Mouse (Mus musculus) brain, embryonic 18.5 days (tissue): ENCODE results near the gene Itpkb.

Experiments
- DNase-seq: peaks from one replicate; pipeline ENCODE4 v3.0.0-alpha.2; 2012; ENCODE audit warnings: low read depth, low spot score

Gene Itpkb

GRCm38 (mm10) chr1:180343434-180344210, 13.3 kb downstream of the Itpkb start:
- DNase-seq = no peak

DNA sequence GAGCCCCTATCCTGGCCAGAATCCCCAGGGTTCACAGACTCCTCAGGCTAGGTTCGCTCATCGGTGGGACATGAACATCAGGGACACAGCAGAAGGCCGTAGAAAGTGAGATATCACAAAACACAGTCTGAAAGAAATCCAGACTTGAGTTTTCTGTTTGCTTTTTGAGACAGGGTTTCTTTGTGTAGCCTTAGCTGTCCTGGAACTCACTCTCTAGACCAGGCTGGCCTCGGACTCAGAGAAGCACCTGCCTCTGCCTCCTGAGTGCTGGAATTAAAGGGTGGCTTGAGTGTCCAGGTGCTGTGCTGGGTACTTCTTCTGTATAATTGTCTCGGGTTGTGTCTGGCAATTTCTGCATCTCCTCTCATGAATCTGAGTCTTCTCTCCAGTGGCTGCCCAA, 14.8 kb downstream of the Itpkb start:
- no peak for DNase-seq

DNA sequence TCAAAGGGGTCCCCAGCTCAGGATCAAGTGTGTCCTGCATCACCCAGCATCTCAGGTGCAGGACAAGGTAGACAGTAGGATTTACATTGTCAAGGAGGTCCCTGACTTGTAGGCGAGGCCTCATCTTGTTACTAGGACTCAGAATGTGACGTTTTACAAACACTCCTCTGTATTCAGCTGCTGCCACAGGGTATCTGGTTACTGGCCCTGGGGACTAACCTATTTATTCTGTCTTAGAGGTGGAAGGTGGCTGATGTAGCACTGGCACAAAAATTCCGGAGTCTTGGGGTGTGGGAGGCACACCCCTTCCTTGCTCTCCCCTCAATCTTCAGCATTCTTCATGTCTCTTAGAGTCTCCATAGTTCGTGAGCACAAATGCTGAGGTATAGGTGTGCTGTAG, 16.8 kb downstream of the Itpkb start:
- DNase-seq = no peak

- no peak for DNase-seq
Measured at GRCm38 (mm10) chr1:180347907-180348306, 17.6 kb downstream of the Itpkb start.

DNA sequence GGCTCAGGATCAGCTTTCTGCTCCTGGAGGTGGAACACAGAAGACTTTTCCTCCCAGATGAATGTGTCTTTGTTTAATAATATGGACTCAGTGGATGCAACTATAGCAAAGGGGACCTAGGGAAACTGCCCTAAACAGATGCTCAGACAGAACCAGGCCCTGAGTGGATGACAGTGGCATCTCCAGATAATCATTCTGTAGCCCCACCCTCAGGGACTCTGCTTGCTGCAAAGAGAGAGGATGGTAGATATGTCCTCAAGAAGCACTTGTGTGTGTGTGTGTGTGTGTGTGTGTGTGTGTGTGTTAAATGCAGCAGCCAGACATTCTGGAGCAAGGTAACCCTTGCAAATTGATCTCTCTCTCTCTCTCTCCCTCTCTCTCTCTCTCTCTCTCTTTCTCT, 18.8 kb downstream of the Itpkb start:
- DNase-seq = no peak

DNA sequence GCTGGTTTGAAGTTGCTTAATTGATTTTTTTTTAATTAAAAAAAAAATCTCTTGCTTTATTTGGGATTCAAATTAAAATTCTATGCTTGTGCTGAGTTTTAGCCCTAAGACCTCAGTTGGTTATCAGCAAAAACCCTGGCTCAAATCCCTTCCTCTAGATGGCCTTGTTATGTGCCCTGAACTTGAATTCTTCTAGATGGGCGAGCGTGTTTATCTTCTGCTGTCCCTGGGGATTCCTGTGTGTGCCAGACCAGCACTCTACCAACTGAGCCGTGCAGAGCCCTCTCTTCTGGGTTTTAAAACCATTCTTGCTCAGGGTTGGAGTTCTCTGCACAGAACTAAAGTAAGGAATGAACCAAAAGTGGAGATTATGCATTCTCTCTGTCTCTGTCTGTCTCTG, 22.0 kb downstream of the Itpkb start:
- DNase-seq = no peak

GRCm38 (mm10) chr1:180354129-180354528, 23.8 kb downstream of the Itpkb start:
- DNase-seq = no peak

- DNase-seq = no peak
Measured at GRCm38 (mm10) chr1:180354976-180355730, 24.9 kb downstream of the Itpkb start.

DNA sequence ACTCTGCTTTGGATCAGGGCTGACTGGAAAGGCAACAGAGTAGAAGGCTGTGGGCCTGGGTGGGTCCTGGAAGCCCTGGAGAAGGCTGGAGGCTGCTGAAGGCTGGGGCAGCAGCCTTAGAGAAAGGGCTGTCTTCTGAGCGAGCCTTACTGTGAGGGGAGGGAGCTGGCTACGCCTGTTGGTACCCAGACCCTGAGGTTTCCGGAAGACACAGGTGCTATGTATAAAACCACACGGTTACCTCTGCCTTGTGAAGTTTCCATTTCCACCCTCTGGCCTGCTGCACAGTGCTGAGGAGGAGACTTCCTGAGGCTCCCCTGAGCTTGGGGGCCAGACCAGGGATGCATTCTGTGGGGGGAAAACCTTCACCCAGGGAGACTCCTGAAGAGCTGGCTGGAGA, 25.9 kb downstream of the Itpkb start:
- no peak for DNase-seq

- DNase-seq = no peak
Measured at GRCm38 (mm10) chr1:180356857-180357256, 26.6 kb downstream of the Itpkb start.

- no peak for DNase-seq
Measured at GRCm38 (mm10) chr1:180357893-180358331, 27.6 kb downstream of the Itpkb start.

GRCm38 (mm10) chr1:180358466-180358865, 28.2 kb downstream of the Itpkb start:
- no peak for DNase-seq

DNA sequence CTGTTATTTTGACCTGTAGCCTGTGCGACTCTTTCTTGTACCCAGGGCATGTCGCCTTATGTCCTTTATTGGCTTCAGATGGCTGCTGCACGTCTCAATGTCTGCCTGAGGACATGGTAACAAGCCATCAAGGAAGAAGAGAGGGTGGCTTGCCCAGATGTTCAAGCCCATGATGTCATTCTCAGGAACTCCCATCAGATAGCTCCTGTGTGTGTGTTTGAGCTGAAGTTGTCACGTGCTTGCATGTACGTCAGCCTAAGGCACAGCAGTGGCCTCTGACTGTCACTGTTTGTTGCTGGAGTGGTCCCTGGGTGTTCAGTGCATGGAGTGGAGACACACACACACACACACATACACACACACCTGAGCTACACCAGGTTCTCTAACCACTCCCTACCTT, 29.0 kb downstream of the Itpkb start:
- DNase-seq = no peak

DNA sequence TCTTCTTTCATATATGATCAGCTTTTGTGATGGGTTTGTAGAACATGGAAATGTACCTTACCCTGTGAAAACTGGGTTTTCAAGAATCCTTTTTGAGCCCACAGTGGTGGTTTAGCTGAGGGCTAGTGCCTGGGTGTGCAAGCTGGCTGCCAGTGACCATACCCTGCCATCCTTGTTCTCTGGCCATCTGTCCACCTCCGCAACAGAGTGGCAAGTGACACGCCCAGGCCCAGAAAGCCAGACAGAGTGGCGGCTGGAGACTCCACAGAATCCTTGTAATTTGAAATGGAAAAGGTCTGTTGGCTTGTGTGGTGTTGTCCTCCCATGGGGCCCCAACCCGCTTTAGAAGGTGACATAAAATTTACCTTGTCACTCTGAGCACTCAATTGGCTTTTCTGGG, 31.9 kb downstream of the Itpkb start:
- DNase-seq = no peak

GRCm38 (mm10) chr1:180362844-180363243, 32.6 kb downstream of the Itpkb start:
- no peak for DNase-seq

DNA sequence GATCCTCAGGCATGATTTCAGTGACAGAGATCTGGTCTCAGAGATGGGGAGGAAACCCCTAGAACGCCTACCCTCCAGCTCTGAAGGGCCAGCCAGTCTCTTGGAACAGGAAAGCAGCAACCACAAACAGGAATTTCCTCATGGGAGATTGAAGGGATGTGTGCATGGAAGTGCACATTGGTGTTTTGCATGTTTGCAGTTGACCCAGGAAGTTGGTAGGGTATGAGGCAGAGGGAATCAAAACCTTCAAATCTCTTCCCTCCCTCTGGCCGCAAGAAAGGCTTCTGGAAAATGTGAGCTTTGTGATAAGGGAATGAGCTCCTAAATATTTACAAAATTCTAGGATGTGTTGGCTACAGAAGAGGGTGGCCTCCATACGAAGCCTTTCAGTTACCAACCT, 33.0 kb downstream of the Itpkb start:
- DNase-seq = no peak

DNA sequence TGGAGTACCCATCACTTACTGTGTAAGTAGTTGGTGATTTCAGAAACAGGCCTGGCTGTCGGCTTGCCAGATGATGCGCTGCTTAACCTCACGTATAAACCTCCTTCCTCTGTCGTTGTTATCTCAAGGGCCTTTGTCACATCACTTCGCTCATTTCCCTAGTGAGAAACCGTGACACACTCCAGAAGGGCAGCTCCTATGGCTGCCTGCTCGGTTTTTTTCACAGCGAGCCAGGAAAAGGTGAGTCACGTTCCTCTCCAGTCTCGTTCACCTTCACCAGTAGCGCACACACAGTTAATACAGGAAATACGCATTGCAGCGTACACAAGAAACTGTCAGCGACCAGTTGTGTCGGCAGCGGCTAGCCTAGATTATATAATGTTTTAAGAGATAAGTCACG, 33.7 kb downstream of the Itpkb start:
- no peak for DNase-seq

DNA sequence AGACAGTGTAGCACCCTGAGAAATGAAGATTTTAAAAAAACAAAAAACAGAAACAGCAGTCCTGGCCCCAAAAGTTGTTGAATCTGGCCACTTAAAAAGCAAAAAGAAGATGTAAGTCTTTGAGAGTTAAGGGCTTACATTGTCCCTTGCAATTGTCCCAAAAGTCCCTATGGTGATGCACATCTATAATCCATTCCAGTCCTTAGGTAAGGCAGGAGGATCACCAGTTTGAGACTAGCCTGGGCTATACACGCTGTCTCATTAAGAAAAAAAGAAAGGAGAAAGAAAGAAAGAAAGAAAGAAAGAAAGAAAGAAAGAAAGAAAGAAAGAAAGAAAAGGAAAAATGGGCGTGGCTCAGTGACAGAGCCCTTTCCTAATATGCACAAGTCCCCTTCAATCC, 34.4 kb downstream of the Itpkb start:
- DNase-seq = no peak

GRCm38 (mm10) chr1:180365180-180365810, 35.0 kb downstream of the Itpkb start:
- peak; percentile 85 for DNase-seq

DNA sequence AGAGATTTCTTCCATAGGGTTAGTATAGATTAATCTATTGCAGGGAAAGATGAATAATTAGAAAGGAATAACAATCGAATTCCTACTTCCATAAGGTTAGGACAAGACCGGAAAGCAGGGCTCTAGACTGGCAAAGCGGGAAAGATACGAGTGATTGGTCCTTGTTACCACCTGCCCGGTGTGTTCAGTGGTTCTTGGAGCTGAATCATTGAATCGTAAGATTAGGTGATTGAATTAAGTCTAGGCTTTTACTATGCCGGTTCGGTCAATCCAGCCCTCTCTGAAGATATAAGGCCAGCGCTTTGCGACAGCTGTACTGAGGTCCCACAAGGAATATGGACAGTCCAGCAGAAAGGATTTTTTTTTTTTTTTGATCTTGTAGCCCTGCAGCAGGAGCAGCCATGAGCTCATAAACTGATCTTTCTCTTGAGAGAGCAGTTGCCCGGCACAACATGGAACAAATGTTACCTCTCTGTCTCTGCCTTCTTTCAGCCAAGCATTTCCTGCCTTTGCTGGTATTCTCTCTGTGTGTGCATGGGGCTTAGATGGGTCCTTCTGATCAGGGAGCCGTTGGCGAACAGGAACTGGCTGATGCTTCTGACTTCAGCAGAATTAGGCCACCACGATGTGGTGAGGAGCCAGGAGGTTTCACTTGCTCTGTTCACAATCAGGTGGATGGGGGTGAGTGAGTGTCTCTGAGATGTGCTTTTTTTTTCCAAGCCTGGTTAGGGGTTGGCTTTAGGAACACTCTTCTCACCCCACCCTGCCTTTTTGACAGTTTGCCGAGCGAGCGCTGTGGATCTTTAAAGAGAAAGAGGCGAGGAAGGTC, 35.9 kb downstream of the Itpkb start:
- no peak for DNase-seq

- no peak for DNase-seq
Measured at GRCm38 (mm10) chr1:180367045-180367619, 36.8 kb downstream of the Itpkb start.
